Mouse (Mus musculus): Measurements from ENCODE around the gene Dennd4b.
"Not testable (repeated sequence)": the region's sequence is repeated elsewhere in the genome, so short reads cannot be mapped to it uniquely, and the experiment has no call there.

The Dennd4b gene

GRCm38 (mm10) chr3:90279216-90279615 lies 14.2 kb downstream of the Dennd4b start:
- DNase-seq (ENCODE audit: low spot score), result no peak

DNA sequence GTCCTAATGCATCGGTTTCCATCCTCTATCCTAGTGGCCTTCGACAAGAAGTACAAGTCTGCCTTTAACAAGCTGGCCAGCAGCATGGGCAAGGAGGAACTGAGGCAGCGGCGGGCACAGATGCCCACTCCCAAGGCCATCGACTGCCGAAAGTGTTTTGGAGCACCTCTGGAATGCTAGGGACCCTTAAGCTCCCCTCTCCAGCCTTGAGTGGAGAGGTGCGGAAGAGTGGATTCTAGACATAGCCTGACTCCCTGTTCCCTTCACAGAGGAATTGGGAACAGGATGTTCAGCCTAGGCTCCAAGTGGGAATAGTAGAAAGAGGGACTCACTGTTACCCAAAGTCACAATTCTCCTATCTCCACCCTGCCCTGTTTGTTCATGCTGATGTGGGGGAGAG lies 14.8 kb downstream of the Dennd4b start:
- no peak for DNase-seq (ENCODE audit: low spot score)

DNA sequence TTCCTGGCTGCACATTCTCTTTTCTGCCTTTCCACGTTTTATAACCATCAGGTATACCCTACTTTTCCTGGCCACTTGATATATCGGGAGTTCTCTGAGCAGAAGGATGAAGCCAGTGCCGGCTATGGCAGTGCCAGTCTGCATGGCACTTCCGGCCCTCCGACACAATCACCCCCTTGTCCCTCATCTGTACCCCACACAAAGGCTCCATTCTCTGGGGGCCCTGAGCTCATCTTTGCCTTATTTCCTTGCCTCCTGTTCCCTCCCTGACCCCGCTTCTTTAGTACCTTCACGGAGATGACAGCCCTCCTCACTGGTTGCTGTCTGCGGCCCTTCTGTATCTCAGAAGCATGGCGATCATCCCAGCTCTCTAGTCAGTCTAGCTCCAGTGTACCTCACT lies 15.7 kb downstream of the Dennd4b start:
- no peak for DNase-seq (ENCODE audit: low spot score)

DNA sequence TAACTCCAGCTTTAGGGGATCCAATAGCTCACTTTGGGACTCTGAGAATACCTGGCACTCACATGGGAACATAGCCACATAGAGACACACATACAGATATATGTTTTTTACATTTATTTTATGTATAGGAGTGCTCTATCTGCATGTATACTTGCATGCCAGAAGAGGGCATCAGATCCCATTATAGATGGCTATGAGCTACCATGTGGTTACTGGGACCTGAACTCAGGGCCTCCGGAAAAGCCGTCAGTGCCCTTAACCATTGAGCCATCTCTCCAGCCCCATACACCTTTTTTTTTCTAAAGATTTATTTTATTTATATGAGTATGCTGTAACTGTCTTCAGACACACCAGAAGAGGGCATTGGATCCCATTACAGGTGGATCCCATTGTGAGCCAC lies 19.2 kb downstream of the Dennd4b start:
- no peak for DNase-seq (ENCODE audit: low spot score)

DNA sequence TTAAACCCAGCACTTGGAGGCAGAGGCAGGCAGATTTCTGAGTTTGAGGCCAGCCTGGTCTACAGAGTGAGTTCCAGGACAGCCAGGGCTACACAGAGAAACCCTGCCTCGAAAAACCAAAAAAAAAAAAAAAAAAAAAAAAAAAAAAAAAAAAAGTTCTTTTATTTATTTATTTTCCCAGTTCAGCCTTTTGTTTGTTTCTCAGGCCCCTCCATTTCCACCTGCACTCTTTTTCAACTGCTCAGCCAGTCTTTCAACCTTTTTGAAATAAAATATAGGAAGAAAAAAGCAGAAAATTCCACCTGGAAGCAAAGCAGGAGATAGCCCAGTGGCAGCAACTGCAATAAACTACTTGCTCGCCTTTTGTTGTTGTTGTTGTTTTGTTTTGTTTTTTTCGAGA lies 24.4 kb downstream of the Dennd4b start:
- DNase-seq (ENCODE audit: low spot score), result not testable (repeated sequence)

DNA sequence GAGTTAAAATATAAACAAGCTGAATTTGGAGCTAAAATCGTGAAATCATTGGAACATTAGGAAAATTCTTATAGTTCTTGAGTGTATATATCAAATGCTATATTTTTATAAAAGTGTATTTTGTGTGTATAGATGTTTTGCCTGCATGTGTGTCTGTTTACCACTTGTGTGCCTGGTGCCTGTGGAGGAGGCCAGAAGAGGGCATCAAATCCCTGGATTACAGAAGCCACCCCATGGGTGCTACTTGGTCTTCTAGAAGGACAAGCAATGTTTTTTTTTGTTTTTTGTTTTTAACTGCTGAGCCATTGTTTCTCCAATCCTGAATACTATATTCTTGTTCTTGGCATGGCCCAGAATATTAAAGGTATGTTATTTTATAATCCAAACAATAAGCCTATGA lies 25.6 kb downstream of the Dennd4b start:
- no peak for DNase-seq (ENCODE audit: low spot score)

DNA sequence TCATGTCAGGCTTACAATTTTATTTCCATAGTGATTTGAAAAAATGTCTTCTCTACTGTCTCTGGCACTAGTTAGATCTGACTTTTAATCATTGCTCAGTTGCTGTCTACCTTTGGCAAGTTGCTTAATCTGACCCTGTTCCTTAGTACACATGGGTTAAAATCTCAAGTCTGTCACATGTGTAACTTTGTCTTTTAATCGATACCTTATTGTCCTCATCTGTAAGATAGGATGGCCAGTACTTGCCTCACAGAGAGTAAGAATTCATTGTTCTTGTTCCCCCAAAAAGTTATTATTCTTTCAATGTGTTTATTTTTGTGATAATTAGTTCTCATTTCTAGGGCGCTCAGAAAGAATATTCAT lies 27.0 kb downstream of the Dennd4b start:
- DNase-seq (ENCODE audit: low spot score), result no peak

GRCm38 (mm10) chr3:90292345-90293275 lies 27.6 kb downstream of the Dennd4b start, which contains the start of gene Gatad2b:
Gene Gatad2b, plus strand, starts transcription at chr3:90293178.
- peak; percentile 100 for DNase-seq (ENCODE audit: low spot score)

GRCm38 (mm10) chr3:90293352-90294063 lies 28.5 kb downstream of the Dennd4b start:
- DNase-seq (ENCODE audit: low spot score), result peak; percentile 24

DNA sequence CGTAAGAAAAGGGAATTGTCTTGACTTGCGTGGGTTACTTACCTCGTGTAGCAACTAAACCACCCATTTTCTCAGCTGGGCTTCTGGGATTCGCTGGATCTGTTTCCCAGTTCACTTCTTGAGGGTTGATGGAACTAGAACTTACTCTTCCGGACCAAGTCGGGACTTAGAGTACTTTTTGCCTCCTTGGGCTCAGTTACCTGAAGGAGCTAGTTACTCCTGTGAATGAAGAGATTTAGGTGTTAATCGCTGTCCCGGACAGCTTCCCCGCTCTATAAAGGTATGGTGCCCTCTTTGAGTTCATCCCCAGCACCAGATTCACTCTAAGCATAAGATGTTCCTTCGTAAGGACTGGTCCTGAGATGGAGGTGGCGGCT lies 29.1 kb downstream of the Dennd4b start:
- DNase-seq (ENCODE audit: low spot score), result no peak

DNA sequence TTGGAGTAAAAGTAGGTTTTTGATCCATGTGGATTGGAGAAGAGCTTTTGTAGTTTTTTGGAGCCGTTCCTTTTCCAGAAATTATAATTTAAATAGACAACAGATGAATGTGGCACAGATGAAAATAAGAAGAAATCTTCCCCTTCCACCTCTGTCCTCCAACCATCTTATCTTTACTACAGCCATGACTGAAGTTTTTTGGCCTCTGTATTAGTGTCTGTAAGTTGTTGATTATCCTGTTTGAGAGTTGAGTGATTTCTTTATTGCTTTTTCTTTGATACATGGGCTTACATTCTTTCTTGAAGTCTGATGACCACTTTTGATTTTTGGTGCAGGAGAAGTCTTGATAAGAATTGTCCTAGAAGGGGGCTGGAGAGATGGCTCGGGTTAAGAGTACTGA lies 29.7 kb downstream of the Dennd4b start:
- no peak for DNase-seq (ENCODE audit: low spot score)

- no peak for DNase-seq (ENCODE audit: low spot score)
Measured at GRCm38 (mm10) chr3:90305801-90306200, 40.8 kb downstream of the Dennd4b start.

DNA sequence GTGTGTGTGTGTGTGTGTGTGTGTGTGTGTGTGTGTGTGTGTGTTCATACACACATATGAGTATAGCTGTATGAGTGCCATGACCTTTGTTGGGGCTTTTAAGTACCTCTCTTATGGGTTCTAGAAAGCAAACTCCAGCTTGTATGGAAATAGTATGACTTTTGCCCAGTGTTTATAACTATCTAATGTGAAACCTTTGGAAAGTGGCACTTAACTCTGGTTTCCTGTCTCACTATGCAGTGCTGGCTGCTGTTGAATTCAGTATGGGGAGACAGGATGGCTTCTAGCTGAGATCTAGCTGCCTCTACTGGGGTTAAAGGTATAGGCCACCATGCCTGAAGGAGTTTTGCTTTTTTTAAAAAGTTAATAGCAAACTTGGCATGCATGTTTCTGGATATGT lies 44.6 kb downstream of the Dennd4b start:
- DNase-seq (ENCODE audit: low spot score), result no peak

DNA sequence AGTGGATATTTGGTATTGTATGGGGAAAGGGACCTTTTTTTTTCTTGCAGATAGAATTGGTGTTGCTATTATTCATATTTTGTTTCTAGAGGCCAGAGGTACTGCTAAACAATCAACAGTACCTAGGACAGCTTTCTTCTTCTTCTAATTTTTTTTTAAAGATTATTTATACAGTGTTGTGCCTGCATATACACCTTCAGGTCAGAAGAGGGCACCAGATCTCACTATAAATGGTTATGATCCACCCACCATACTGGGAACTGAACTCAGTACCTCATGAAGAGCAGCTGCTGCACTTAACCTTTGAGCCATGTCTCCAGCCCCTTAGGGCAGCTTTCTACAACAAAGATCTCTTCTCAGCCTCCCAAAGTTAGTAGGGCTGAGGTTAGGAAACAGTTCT lies 48.4 kb downstream of the Dennd4b start:
- peak; percentile 6 for DNase-seq (ENCODE audit: low spot score)

GRCm38 (mm10) chr3:90314241-90314640 lies 49.3 kb downstream of the Dennd4b start:
- DNase-seq (ENCODE audit: low spot score), result no peak

DNA sequence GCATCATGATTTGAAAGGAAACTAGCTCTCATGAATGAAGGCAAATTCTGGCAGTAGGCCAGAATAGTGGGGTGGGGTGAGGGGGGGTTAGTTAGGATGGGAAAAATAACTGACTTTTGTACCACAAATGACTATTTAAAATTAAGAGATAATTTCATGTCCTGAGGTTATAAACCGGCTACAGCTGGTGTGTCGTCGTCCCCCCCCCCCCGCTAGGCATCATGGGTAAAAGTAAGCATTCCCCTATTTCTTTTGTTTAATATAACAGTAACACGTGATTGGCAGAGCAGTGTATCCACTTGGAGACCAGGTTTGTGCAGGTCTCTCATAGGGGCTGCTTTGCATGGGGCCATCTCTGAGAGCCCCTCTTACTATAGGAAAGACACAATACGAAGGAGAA lies 57.3 kb downstream of the Dennd4b start:
- no peak for DNase-seq (ENCODE audit: low spot score)

DNA sequence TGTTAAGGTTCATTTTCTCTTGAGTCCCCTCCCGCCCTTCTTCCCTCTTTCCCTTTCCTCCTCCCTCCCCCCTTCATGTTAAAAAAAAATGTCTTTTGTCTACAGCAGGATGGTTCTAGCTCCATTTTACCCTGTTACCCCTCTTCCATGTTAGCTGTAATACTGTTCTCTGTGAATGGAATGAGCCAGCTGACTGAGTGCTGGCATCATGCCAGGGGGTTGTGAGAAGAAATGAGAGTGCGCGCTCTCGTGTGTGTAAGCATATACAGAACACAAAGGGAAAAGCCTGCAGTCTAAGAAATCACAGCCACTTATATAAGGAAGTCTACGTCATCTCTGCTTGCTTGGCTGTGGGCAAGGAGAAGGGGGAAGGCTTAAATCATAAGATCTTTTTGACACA lies 58.1 kb downstream of the Dennd4b start:
- DNase-seq (ENCODE audit: low spot score), result peak; percentile 77
